Mouse (Mus musculus): ENCODE data around the gene Ufm1.

GRCm38 (mm10) chr3:53868212-53868611 lies 4.6 kb upstream of the Ufm1 start:
- TF ChIP-seq CTCF (IDR thresholded peaks at IDR 0.05; ENCODE audit: insufficient read depth, low read length) (no peak), POLR2A (IDR thresholded peaks at IDR 0.05; ENCODE audit: borderline replicate concordance, extremely low read depth, low read depth, low read length) (no peak)

Measured in lung, adult 2 months (tissue).